Mouse (Mus musculus): ENCODE measurements around the gene Ndufab1.

Gene Ndufab1

GRCm38 (mm10) chr7:122067517-122068381 is 33.9 kb downstream of the Ndufab1 start:
- no peak for DNase-seq (ENCODE audit: extremely low spot score, low spot score)

DNA sequence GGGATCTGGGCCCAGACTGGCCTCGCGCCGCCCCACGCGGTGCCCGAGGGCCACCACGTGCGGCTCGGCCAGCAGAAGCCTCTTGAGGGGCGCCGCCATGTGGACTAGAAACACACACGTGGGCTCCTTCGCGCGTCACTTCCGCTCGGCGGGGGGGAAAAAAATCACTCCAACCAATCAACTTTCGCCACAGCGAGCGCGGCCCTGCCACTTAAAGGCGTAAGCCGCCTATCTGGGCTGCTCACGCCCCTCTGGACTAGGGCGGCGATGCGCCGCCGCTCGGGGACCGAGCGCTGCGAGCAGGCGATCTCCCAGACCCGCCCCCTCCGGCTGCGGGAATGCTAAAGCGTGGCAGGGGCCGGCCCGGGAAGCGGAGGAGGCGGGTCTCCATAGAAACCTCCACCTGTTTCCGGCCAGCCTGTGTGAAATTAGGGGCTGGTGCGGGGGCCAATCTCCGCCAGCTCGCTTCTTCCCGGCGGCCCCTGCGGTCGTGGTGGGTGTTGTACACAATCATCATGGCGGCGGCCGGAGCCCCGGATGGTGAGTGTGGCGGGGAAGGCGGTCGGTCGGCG is 34.7 kb downstream of the Ndufab1 start, which contains the start of the genes Ubfd1 and Ears2:
Gene Ubfd1 (plus strand): TSS at position 231 of the 572 bp plus-strand sequence.
Gene Ears2 (minus strand): TSS at position 319 of the 572 bp plus-strand sequence.
- DNase-seq (ENCODE audit: extremely low spot score, low spot score): peak; percentile 99

DNA sequence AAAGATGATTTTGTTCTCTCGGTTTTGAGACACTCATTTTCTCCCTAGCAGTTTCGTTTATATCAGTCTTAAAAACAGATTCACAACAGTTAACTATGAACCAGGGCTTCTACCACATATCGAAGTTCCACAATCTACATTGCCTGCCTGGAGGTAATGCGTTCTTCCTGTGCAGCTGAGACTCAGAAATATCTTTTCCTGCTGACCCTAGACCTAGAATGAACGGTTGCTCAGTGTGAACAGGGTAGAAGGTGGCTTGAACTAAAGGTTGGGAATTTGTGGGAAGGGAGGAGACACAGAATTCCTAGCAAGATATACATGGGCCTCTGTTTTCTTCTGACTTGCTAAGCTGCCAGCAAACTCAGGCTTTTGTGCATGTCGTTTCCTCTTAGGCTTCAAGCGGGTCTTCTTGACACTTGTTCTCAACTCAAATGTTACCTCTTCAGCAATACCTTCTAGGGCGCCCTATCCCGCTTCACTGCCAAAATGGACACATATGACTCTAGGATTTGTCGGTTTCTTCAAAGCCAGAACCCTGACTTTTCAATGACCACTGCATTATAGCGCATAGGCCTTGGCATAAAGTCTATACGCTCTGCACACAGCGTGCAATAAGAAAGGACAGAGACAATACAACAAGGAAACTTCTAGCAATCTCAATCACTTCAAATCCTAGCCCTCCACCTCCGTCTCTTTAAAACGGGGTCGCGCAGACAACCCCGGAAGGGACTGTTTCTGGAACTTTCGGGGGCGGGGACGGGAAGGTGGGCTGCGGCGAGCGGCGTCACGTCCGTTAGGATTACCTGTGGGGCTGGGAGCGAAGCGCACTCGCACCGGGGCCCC is 35.4 kb downstream of the Ndufab1 start:
- no peak for DNase-seq (ENCODE audit: extremely low spot score, low spot score)

DNA sequence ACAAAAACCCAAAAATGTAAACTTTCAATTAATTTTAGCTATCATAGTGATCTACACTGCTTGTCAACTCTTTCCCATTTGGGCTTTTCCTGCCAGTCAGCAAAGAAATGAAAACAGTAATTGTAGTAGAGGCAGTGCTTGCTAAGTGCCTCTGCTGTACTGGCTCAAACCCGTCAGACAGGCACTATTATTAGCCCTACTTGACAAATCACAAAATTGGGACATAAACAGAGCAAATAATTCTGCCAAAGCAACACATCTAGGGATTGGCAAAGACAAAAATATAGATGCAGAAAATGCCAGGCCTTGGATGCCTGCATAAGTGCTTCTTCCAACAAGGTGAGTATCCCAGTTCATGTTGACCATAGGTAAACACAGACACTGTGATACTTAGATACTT is 36.0 kb downstream of the Ndufab1 start:
- DNase-seq (ENCODE audit: extremely low spot score, low spot score): no peak

- no peak for DNase-seq (ENCODE audit: extremely low spot score, low spot score)
Observed at GRCm38 (mm10) chr7:122056633-122057032, 45.1 kb downstream of the Ndufab1 start.

DNA sequence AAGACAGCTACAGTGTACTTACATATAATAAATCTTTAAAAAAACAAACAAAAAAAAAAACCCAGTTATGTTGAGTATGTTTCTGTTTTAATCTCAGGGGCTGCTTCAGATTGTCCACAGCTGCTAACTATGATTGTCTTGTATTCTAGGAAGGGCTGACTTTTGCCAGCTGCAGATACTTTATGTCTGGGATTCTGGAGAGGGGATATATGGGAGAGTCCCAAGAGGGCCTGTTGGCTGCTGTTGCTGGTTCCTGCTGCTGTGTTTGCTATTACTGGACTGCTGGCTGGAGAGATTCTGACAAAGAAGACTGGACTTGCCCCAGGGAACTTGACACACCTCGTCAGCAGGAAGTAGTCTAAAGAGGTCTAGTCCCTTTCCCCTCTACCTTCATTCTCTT is 50.9 kb downstream of the Ndufab1 start:
- DNase-seq (ENCODE audit: extremely low spot score, low spot score): no peak

DNA sequence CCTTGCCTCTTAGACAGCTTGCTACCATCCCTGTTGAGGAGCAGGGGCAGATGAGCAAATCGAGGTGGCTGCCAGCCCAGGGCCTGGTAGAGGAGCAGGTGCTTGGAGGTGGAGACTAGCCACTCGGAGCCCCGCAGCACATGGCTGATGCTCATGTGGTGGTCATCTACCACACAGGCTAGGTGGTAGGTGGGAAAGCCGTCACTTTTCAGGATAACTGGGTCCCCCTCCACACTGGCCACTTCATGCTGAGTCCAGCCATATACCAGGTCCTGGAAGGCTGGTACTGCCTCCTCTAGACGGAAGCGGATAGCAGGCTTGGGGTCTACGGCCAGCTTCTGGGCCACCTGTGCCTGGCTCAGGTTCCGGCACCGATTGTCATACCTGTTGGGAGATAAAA is 53.5 kb downstream of the Ndufab1 start:
- DNase-seq (ENCODE audit: extremely low spot score, low spot score): no peak

DNA sequence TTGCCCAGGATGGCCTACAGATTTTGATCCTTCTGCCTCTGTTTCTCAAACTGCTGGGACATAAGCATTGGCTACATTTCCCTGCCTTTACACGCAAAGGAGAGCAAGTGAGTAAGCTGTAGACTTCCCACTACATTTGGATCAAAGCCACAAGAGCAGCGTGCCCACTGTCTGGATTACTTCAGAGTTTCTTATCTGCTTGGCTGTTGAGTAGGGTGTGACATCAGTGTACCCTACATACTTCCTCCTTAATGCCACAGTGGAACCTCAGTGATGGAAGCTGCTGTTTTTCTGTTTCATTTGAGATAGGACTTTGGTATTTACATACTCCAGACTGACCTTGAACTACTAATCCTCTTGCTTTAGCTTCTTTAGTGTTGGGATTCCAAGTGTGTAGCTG is 54.9 kb downstream of the Ndufab1 start:
- DNase-seq (ENCODE audit: extremely low spot score, low spot score): no peak

GRCm38 (mm10) chr7:122045711-122046110 is 56.0 kb downstream of the Ndufab1 start:
- no peak for DNase-seq (ENCODE audit: extremely low spot score, low spot score)

DNA sequence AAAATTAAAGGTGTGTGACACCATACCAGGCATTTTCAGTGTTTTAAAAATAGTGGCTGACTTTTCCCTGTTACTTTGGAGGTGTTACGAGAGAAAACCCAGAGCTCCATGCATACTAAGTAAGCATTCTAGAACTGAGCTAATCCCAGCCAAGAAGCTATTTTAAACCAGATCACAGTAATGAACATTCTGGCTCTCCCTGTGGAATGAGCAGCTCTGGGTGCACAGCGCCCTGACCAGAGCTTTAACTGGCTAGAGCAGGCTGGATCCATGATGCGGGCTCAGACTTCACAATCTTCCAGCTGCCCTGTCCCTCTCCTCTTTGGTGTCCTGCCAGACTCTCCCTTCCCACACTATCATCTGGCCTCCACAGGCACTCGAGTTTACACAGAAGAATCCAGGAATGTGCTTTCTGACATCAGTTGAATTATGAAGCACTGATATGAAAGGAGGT is 56.5 kb downstream of the Ndufab1 start:
- no peak for DNase-seq (ENCODE audit: extremely low spot score, low spot score)

DNA sequence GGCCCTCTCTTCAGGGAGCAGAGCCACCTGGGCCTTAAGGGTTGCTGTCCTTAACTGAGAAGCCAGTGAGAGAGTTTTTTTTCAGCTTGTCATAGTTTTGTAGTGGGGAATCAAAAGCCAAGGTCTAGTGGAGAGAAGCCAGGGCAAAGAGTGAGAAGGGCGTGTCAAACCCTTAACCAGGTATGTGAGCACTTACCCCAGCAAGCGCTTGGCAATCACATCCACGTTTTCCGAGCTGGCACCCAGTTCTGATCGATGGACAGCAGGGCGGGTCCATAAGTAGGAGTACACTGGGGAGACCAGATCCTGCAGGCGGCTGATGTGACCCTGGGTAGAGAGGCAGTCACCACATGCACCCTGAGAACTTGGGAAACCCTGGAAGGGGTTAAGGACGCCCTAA is 57.6 kb downstream of the Ndufab1 start:
- no peak for DNase-seq (ENCODE audit: extremely low spot score, low spot score)

All from neural tube, embryonic 10.5 days (tissue).